In genomic region chr16:69937514-69938194, GRCm38 (mm10) we compare ENCODE assay signal across 16 mouse cellular contexts.
"Had no signal": no experiment of that assay in that cellular context is flagged by ENCODE, and none has a peak within 500 bp of the region (broad histone marks: within the 10 kb centered on the region; RNA-seq: fewer than 3 reads in every experiment).

No protein-coding gene starts in this region.

- H3K4me2 ChIP-seq: liver, embryonic 12.5 days; lung, embryonic 14.5 days; midbrain, embryonic 13.5 days; neural tube, embryonic 15.5 days had no signal

- ATAC-seq: intestine, postnatal 0 days; liver, embryonic 12.5 days; midbrain, embryonic 13.5 days had no signal

- H3K4me1 ChIP-seq: limb, embryonic 10.5 days; liver, embryonic 12.5 days; midbrain, embryonic 13.5 days; neural tube, embryonic 15.5 days had no signal

- DNase-seq: kidney, adult 9 months; lung, embryonic 14.5 days; lung, postnatal 10 days; lung, postnatal 4 days; retina, postnatal 1 day; right cerebral cortex, postnatal 14 days; thymus, adult 2 months; thymus, postnatal 36 days had no signal

- H3K36me3 ChIP-seq: limb, embryonic 10.5 days; liver, embryonic 12.5 days; midbrain, embryonic 13.5 days; neural tube, embryonic 15.5 days had no signal

- H3K4me3 ChIP-seq: left cerebral cortex, adult 2 months; limb, embryonic 10.5 days; liver, embryonic 12.5 days; midbrain, embryonic 13.5 days; neural tube, embryonic 15.5 days had no signal

- H3K9ac ChIP-seq: liver, embryonic 12.5 days; lung, embryonic 14.5 days; midbrain, embryonic 13.5 days; neural tube, embryonic 15.5 days had no signal

- H3K27me3 ChIP-seq: liver, embryonic 12.5 days; midbrain, embryonic 13.5 days; neural tube, embryonic 15.5 days had no signal

- H3K27ac ChIP-seq: kidney, postnatal 0 days; left cerebral cortex, adult 2 months; limb, embryonic 10.5 days; liver, embryonic 12.5 days; midbrain, embryonic 13.5 days; neural tube, embryonic 15.5 days; stomach, postnatal 0 days had no signal

- H3K9me3 ChIP-seq: limb, embryonic 10.5 days; liver, embryonic 12.5 days; midbrain, embryonic 13.5 days; neural tube, embryonic 15.5 days had no signal
